Mouse (Mus musculus): ENCODE results near the gene Gm21964. TPM values are rescaled to one million over a fixed set of nuclear protein-coding genes. Genes with fewer than 3 reads are reported as not detected.

Gene Gm21964
- total RNA-seq (2021) = not detected
- long read RNA-seq, experiment 1 = 0 reads
- long read RNA-seq, experiment 2 = 0 reads

DNA sequence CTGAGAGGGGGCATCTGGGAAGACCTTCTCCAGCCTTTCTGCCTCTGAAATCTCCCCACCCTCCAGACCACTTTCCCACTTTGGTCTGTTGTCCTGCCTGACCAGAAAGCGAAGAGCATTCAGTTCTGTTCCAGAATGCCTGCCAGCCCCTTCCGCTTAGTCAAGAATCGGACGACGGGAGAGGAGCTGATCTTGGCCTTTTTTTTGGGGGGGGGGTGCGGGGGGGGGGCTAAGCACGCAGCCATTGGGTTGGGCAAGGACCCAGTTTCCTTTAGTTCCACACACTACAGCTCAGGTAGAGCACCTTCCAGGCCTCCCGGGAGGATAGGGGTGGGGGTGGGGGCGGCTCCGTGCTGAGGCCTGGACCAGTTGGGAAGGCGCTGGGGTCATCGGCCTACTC, at the start of gene Gm21964:
Gm21964 (plus strand) TSS at position 301 of the 400 bp plus-strand sequence.
- Histone ChIP-seq H3K4me3 (no peak within 1 kb of the TSS), H3K27ac (no peak within 1 kb of the TSS)
- DNase-seq (ENCODE audit: extremely low spot score in 1 of 2, low spot score in 2 of 2) = no peak
- TF ChIP-seq CTCF (IDR thresholded peaks at IDR 0.05) = no peak
- intact Hi-C loops (cut with DNase I) = no loop called here

DNA sequence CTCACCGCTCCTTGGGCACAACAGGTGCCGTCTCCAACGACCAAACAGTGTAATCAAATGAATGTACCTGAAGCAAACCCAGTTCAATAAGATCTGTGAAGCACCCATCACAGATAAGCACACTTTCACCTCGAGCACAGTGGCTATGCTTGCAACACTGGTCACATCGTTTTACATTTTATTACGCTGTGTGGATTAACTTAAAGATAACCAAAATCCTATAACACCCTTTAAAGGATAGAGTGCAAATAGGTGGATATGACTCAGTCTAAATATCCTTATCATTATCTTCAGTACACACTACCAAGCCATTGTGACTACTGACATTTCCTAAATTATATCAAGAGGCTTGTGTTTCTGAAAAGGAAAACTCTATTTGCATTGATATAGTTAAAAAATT, 49.8 kb upstream of the Gm21964 start:
- Histone ChIP-seq H3K4me3 (no peak overlapping the region), H3K27ac (no peak overlapping the region)
- TF ChIP-seq CTCF (IDR thresholded peaks at IDR 0.05) = no peak
- DNase-seq (ENCODE audit: extremely low spot score in 1 of 2, low spot score in 2 of 2) = no peak
- intact Hi-C loops (cut with DNase I) = no loop called here

DNA sequence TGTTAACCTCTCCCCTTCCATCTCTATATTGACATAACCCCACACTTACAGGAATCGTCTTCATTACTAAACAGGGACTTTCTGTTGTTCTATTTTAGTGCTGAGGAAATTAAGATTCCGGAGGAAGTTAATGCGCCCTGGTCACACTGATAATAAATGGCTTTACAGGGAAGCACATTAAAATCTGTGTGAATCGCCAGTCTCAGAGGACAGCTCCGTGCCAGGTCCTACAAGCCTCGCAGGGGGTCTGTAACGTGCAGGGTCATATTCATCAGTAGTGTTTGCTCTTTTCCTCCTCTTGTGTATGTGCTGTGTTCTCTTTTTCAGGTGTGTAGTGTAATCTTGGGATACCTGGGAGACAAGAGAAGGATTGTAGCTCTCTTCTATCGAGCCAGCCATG, 42.8 kb upstream of the Gm21964 start:
- no peak for TF ChIP-seq CTCF (IDR thresholded peaks at IDR 0.05)
- no peak overlapping the region for H3K4me3 ChIP-seq
- H3K27ac ChIP-seq = no peak overlapping the region
- no peak for DNase-seq (ENCODE audit: extremely low spot score in 1 of 2, low spot score in 2 of 2)
- intact Hi-C loops (cut with DNase I) = loop anchor here (5.0 kb wide), 1 partner anchor 66 kb away; the partner anchor contains the start of gene Tat

DNA sequence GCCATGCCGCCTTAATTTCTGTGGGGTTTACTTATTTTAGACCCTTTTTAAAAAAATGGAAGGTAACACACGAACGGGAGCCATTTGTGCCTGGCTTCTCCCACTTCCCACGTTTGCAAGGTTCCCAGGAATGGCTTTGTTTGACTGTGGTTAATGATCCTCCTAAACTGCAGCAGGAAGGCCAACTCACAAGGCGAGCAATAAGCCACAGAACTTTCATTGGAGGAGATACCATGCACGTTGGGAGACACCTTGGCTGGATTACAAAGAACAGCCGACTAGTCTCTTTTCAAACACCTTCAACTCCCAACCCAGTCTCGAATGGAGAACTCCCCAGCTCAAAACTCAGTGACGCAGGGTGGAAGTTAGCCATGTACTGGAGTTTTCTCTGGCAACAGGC, 36.8 kb upstream of the Gm21964 start:
- DNase-seq (ENCODE audit: extremely low spot score in 1 of 2, low spot score in 2 of 2) = no peak
- H3K27ac ChIP-seq = no peak overlapping the region
- intact Hi-C loops (cut with DNase I) = no loop called here
- no peak for TF ChIP-seq CTCF (IDR thresholded peaks at IDR 0.05)
- no peak overlapping the region for H3K4me3 ChIP-seq

DNA sequence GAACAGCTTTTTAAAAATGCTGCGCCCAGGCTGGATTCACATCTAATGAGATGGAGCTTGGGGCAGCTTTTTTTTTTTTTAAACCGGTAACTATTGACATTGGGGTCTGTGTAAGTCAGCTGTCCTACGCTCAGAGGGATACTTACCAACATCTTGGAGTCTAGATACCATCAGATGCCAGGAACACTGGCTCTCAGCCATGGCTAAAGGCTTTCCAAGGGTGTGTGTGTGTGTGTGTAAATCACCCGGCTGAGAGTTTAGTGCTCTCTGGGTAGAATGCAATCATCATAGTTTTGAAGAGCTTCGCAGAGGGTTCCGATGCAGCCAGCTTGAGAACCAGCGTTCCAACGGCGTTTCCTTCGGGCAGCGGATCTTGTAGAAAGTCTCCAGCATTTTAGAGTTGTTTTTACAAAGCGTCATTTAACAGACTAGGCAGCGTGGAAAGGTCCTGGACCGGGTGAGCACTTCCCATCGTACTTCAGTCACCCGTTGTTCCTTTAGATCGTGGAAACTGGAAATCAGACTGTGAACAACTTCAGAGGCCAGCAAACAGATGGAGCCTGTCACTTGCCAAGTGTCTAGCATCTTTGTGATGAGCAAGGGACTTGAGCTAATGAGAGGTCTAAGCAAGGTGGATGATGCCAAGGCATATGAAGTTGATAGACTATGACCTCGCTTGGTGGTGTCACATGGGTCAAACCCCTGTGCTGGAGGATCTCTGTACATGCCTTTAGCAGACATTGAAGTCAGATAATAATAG, 36.2 kb upstream of the Gm21964 start:
- DNase-seq (ENCODE audit: extremely low spot score in 1 of 2, low spot score in 2 of 2) = no peak
- no peak overlapping the region for H3K27ac ChIP-seq
- no peak overlapping the region for H3K4me3 ChIP-seq
- TF ChIP-seq CTCF (IDR thresholded peaks at IDR 0.05) = no peak
- intact Hi-C loops (cut with DNase I) = no loop called here

DNA sequence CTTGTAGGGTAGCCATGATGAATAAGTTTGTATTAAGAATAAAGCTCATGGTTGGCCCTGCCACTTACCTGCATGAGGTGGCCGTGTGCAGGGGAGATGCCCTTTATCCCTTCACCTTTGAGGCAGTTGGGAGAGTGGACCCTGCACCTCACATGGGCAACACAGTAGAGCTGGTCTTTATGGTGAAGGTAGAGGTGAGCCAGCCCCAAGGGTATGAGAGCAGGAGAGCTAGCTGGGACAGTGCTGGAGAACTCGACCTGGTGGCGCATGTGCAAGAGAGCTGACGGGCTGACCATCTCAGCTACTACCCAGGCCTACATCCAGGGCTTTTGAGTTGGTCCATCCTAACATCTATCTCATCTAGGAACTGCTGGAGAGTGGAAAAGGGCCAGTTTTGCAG, 35.3 kb upstream of the Gm21964 start:
- H3K27ac ChIP-seq = no peak overlapping the region
- no peak for TF ChIP-seq CTCF (IDR thresholded peaks at IDR 0.05)
- no peak overlapping the region for H3K4me3 ChIP-seq
- intact Hi-C loops (cut with DNase I) = no loop called here
- DNase-seq (ENCODE audit: extremely low spot score in 1 of 2, low spot score in 2 of 2) = no peak

DNA sequence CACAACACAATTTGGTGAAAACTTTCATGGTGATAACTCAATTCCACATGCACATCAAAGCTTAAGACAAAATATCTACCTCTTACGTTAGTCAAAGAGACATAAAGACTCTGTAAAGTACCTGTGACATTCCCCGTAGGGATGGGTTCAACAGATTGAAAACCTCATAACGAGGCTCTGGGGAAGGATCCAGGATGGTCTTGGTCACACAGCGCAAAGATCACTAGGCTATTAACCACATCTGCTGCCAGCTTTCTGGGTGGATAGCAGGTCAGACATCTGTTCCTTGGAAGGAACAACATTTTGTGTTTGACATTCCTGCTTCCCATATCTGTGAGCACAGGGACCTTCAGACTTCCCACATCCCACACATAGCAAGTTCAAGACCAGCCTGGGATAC, 31.3 kb upstream of the Gm21964 start:
- no peak overlapping the region for H3K4me3 ChIP-seq
- intact Hi-C loops (cut with DNase I) = loop anchor here (2.0 kb wide), 1 partner anchor 59 kb away; no protein-coding TSS in a partner anchor
- no peak for DNase-seq (ENCODE audit: extremely low spot score in 1 of 2, low spot score in 2 of 2)
- no peak for TF ChIP-seq CTCF (IDR thresholded peaks at IDR 0.05)
- no peak overlapping the region for H3K27ac ChIP-seq

DNA sequence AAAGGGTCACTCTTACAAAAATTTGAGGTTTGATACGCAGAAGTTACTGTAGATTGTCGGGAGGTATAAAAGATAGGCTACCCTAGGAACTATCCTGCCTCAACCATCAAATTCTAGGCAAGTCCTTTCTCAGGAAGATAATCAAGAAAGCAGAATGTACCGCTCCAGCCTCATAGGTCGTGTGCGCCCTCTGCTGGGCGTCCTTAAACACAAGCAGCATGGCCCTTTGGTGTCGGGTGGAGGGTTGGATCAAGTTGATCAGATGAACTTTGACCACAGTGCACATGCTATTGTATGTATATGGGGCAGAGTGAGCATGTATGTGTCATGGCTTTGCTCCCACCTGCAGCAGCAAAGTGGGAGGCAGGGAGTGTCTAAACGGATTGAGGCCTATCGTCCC, 29.4 kb upstream of the Gm21964 start:
- intact Hi-C loops (cut with DNase I) = loop anchor here (1.0 to 2.0 kb wide), 3 partner anchors 61 to 124 kb away; no protein-coding TSS in a partner anchor
- peak; percentile 54 to 58 for DNase-seq (ENCODE audit: extremely low spot score in 1 of 2, low spot score in 2 of 2)
- Histone ChIP-seq H3K27ac (no peak overlapping the region), H3K4me3 (no peak overlapping the region)
- peak; percentile 94 for TF ChIP-seq CTCF (IDR thresholded peaks at IDR 0.05)

DNA sequence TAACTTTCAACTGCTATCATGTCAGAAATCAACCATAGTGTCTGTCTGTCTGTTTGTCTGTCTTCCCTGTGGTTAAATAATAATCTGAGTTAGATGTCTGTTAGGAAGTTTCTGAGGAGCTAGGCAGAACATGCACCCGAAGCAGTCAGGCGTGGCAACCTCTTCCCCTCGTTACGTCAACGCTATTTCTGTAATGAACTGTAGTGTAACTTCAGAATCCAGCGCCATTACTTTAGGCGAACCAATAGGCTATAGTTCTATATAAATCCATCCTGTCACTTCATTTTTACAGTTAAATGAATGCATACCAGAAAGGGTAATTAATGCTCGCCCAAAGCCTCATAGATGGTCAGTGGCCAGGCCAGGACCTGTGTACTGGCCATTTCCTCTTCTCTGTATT, 26.5 kb upstream of the Gm21964 start:
- Histone ChIP-seq H3K27ac (no peak overlapping the region), H3K4me3 (no peak overlapping the region)
- no peak for TF ChIP-seq CTCF (IDR thresholded peaks at IDR 0.05)
- no peak for DNase-seq (ENCODE audit: extremely low spot score in 1 of 2, low spot score in 2 of 2)
- intact Hi-C loops (cut with DNase I) = no loop called here

DNA sequence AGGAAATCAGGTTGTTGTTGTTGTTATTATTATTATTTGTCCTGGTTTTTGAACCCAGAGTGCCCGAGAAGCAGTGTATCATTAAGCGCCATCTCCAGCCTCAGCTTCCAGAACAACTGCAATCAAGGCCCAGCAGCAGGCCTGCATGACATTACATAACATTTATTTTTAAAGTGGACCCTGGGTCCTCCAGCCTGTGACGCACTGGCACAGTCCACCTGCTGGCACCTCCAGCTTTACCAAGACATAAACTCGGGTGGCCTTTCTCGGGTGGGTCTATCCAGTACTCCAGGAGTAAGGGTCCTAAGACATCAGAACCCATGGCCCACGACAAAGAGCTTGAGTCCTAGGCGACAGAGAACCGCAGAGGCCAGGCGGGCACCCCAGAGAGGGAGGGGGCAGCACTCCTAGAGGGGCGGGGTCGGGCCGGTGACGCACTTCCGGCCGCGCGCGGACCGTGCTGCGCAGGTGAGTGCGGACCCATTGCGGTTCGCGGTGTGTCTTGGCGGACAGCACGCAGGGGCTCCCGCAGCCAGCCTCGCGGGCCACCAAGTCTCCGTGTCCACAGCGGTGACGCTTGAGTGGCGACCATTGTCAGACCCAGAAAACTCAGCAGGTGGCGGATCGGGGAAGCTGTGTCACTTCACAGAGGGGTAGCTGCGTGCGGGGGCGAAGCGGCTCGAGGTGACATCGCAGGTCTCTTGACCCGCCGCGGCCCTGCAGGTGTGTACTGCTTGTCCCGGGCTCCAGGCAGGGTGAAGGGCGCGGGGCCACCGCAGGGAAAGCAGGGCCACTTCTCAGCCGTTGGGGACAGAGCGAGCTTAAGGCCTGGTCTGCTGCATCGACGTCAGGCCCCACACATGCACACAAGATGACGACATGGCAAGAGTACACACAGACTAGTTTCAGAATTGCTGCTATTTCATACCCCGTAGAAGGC, 21.5 kb upstream of the Gm21964 start, which contains the start of gene Zfp612:
Zfp612 (plus strand) TSS at position 465 of the 940 bp plus-strand sequence.
- TF ChIP-seq CTCF (IDR thresholded peaks at IDR 0.05) = no peak
- intact Hi-C loops (cut with DNase I) = loop anchor here (5.0 kb wide), 1 partner anchor 138 kb away; the partner anchor contains the start of gene Cmtr2
- Histone ChIP-seq H3K4me3 (peak within 1 kb of the TSS; percentile 61), H3K27ac (peak within 1 kb of the TSS; percentile 83)
- peak; percentile 78 to 81 for DNase-seq (ENCODE audit: extremely low spot score in 1 of 2, low spot score in 2 of 2)

DNA sequence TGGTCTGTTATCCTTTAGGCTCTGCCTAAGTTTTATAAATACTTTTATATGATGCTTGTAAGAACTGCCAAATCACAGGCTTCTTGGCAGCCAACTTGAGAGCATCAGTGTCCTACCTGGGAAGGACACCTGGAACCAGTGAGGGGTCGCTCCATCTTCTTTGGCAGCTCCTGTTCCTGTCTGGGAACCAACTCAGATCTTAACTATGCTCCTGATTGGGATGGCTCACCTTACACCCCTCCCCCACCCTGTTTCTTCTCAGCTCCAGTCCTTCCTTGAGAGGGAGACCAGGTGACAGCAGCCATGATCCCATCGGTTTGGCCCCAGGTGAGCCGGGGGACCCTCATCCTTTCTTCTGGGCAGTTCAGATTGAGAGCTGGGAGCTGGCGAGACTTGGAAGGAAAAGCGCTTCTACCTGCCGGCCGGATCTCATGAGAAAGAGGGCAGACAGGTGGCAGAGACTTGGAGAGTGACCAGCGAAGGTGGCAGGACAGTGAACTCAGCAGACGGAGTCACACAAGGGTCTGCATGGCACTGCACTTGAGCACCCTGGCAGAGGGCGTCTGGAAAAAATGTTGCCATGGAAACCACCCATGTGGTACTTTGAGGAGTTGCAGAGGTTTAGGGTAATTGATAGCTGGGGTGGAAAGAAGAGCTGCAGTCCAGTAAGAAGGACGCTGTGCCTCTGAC, 18.4 kb upstream of the Gm21964 start:
- TF ChIP-seq CTCF (IDR thresholded peaks at IDR 0.05) = no peak
- no peak for DNase-seq (ENCODE audit: extremely low spot score in 1 of 2, low spot score in 2 of 2)
- intact Hi-C loops (cut with DNase I) = loop anchor here (5.0 kb wide), 1 partner anchor 135 kb away; the partner anchor contains the start of gene Cmtr2
- H3K4me3 ChIP-seq = no peak overlapping the region
- no peak overlapping the region for H3K27ac ChIP-seq

All from left cerebral cortex, adult 2 months (tissue).